Mouse (Mus musculus) stomach, postnatal 0 days (tissue): ENCODE results near the gene B9d2.

Source experiments
- CTCF ChIP-seq: IDR thresholded peaks from 2 replicates; pipeline ENCODE4 v1.5.1; 2016; ENCODE audit warnings: antibody characterized with exemption, low read depth, mild to moderate bottlenecking, moderate library complexity
- EP300 ChIP-seq: optimal IDR thresholded peaks from 2 replicates; pipeline ENCODE3; 2016; ENCODE audit warnings: antibody characterized with exemption

DNA sequence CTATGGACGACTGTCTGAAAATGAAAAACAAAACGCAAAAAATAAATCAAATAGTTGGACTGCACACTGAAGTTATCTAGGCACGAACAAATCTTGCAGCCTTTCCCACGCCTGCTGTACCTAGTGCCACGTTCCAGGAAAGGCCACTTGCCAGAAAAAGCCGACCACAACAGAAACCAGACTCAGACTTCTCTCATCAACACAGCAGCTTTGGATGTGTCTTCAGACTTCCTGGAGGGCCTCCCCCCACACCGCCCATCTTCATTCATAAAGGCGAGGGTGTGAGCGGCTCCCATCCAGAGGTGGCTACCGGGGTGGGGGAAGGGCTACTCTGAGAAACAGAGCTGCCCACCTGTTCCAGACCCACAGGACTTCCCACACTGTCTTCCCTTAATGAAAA lies 36.4 kb upstream of the B9d2 start:
- TF ChIP-seq EP300, result no peak
- no peak for TF ChIP-seq CTCF
